Mouse (Mus musculus) liver, embryonic 16.5 days (tissue): ENCODE measurements around the gene Lamb1. TPM values are rescaled to one million over a fixed set of nuclear protein-coding genes. Genes with fewer than 3 reads are reported as not detected.

Experiments used
- ATAC-seq: fragments of 200-750 bp; cut with Nextera tagmentation; 2 replicates; pipeline ENCODE4 v1.8.0; 2017; ENCODE audit warnings: low read depth, mild to moderate bottlenecking, moderate number of reproducible peaks, moderate library complexity
- H3K27ac ChIP-seq: fragments of 300-500 bp; sonication (generic); 2 replicates; pipeline ENCODE4 v1.5.1; 2014; ENCODE audit warnings: mild to moderate bottlenecking, low read length
- H3K27me3 ChIP-seq: fragments of 300-500 bp; sonication (generic); 2 replicates; pipeline ENCODE4 v1.6.1; 2014; ENCODE audit warnings: low read depth, low read length, mixed read lengths; ENCODE audit not compliant: control insufficient read depth, insufficient read depth
- H3K36me3 ChIP-seq: fragments of 300-500 bp; sonication (generic); 2 replicates; pipeline ENCODE4 v1.6.1; 2014; ENCODE audit warnings: mild to moderate bottlenecking; ENCODE audit not compliant: control insufficient read depth, insufficient read depth
- H3K4me1 ChIP-seq: fragments of 300-500 bp; sonication (generic); 2 replicates; pipeline ENCODE4 v1.6.1; 2014; ENCODE audit warnings: low read depth, low read length, mixed read lengths; ENCODE audit not compliant: control insufficient read depth
- H3K4me2 ChIP-seq: fragments of 300-500 bp; sonication (generic); 2 replicates; pipeline ENCODE4 v1.6.1; 2014; ENCODE audit warnings: low read depth, low read length, mixed read lengths
- H3K4me3 ChIP-seq: fragments of 300-500 bp; sonication (generic); 2 replicates; pipeline ENCODE4 v1.5.1; 2014; ENCODE audit warnings: low read depth, mild to moderate bottlenecking, low read length
- H3K9ac ChIP-seq: fragments of 300-500 bp; sonication (generic); 2 replicates; pipeline ENCODE4 v1.6.1; 2014; ENCODE audit warnings: low read depth, low read length
- H3K9me3 ChIP-seq: fragments of 300-500 bp; sonication (generic); replicated peaks from 2 replicates; pipeline ENCODE4 v1.6.1; 2016; ENCODE audit warnings: low read length; ENCODE audit not compliant: control insufficient read depth
- WGBS: fragments of 180-500 bp; shearing (Covaris S2); extraction: QIAGEN DNeasy Blood & Tissue Kit; methylation state at CpG from one replicate; pipeline ENCODE4 v1.1.7; 2014; ENCODE audit not compliant: insufficient replicate concordance; 5-methylcytosine and 5-hydroxymethylcytosine counted together
- polyA plus RNA-seq: library from polyadenylated mRNA; unstranded; fragments of >200 nt; fragmentation: Nextera tagmentation; extraction: Ambion mirVana; gene quantifications from 2 replicates; pipeline ENCODE4 v1.2.1, GENCODE M21; 2015

Gene Lamb1
- polyA plus RNA-seq, 1 experiment from 2014 or later, result 6.0 TPM

GRCm38 (mm10) chr12:31298530-31298929 is 33.5 kb downstream of the Lamb1 start:
- no peak overlapping the region for H3K9ac ChIP-seq
- H3K4me2 ChIP-seq, result no peak overlapping the region
- no peaks in the 10 kb centered on the region for H3K9me3 ChIP-seq
- 65% methylated on average over 8 of the region's 8 CpGs for WGBS
- ATAC-seq, result no peak
- H3K4me3 ChIP-seq, result no peak overlapping the region
- H3K36me3 ChIP-seq, result no peaks in the 10 kb centered on the region
- no peak overlapping the region for H3K27ac ChIP-seq
- H3K27me3 ChIP-seq, result no peaks in the 10 kb centered on the region
- peaks cover 3% of the 10 kb centered on the region for H3K4me1 ChIP-seq

GRCm38 (mm10) chr12:31299126-31299525 is 34.1 kb downstream of the Lamb1 start:
- Histone ChIP-seq H3K27ac (no peak overlapping the region), H3K4me1 (no peaks in the 10 kb centered on the region), H3K27me3 (no peaks in the 10 kb centered on the region), H3K9me3 (no peaks in the 10 kb centered on the region), H3K4me2 (no peak overlapping the region), H3K36me3 (no peaks in the 10 kb centered on the region), H3K9ac (no peak overlapping the region), H3K4me3 (no peak overlapping the region)
- 64% methylated on average over 3 of the region's 3 CpGs for WGBS
- ATAC-seq, result no peak

- Histone ChIP-seq H3K36me3 (no peaks in the 10 kb centered on the region), H3K4me3 (no peak overlapping the region), H3K9ac (no peak overlapping the region)
Measured at GRCm38 (mm10) chr12:31299676-31300197, 34.7 kb downstream of the Lamb1 start.

GRCm38 (mm10) chr12:31300276-31300675 is 35.2 kb downstream of the Lamb1 start:
- Histone ChIP-seq H3K36me3 (no peaks in the 10 kb centered on the region), H3K9me3 (no peaks in the 10 kb centered on the region)
- 73% methylated on average over 9 of the region's 9 CpGs for WGBS

More at GRCm38 (mm10) chr12:31299676-31300197, 34.7 kb downstream of the Lamb1 start:
- Histone ChIP-seq H3K27ac (no peak overlapping the region), H3K27me3 (no peaks in the 10 kb centered on the region), H3K4me1 (no peaks in the 10 kb centered on the region), H3K4me2 (no peak overlapping the region), H3K9me3 (no peaks in the 10 kb centered on the region)
- WGBS, result 64% methylated on average over 14 of the region's 14 CpGs
- ATAC-seq, result no peak

GRCm38 (mm10) chr12:31302266-31302665 is 37.2 kb downstream of the Lamb1 start:
- no peak for ATAC-seq
- WGBS, result 64% methylated on average over 5 of the region's 5 CpGs

More at GRCm38 (mm10) chr12:31300276-31300675, 35.2 kb downstream of the Lamb1 start:
- Histone ChIP-seq H3K9ac (no peak overlapping the region), H3K27me3 (no peaks in the 10 kb centered on the region), H3K4me1 (no peaks in the 10 kb centered on the region), H3K4me2 (no peak overlapping the region), H3K4me3 (no peak overlapping the region), H3K27ac (no peak overlapping the region)
- ATAC-seq, result no peak

GRCm38 (mm10) chr12:31302766-31303511 is 37.9 kb downstream of the Lamb1 start:
- Histone ChIP-seq H3K27ac (no peak overlapping the region), H3K4me1 (no peaks in the 10 kb centered on the region), H3K4me2 (no peak overlapping the region), H3K27me3 (no peaks in the 10 kb centered on the region), H3K9ac (no peak overlapping the region), H3K36me3 (no peaks in the 10 kb centered on the region), H3K4me3 (no peak overlapping the region), H3K9me3 (no peaks in the 10 kb centered on the region)
- no peak for ATAC-seq
- 68% methylated on average over 16 of the region's 16 CpGs for WGBS

More at GRCm38 (mm10) chr12:31302266-31302665, 37.2 kb downstream of the Lamb1 start:
- H3K36me3 ChIP-seq, result no peaks in the 10 kb centered on the region
- H3K4me1 ChIP-seq, result no peaks in the 10 kb centered on the region
- no peak overlapping the region for H3K9ac ChIP-seq
- H3K4me3 ChIP-seq, result no peak overlapping the region
- H3K9me3 ChIP-seq, result no peaks in the 10 kb centered on the region
- no peak overlapping the region for H3K27ac ChIP-seq
- H3K4me2 ChIP-seq, result no peak overlapping the region
- no peaks in the 10 kb centered on the region for H3K27me3 ChIP-seq

GRCm38 (mm10) chr12:31306075-31306675 is 41.1 kb downstream of the Lamb1 start:
- Histone ChIP-seq H3K9me3 (no peaks in the 10 kb centered on the region), H3K9ac (no peak overlapping the region), H3K4me2 (no peak overlapping the region), H3K4me1 (no peaks in the 10 kb centered on the region), H3K27me3 (no peaks in the 10 kb centered on the region), H3K36me3 (no peaks in the 10 kb centered on the region), H3K27ac (no peak overlapping the region), H3K4me3 (no peak overlapping the region)
- ATAC-seq, result no peak
- WGBS, result 53% methylated on average over 5 of the region's 5 CpGs

GRCm38 (mm10) chr12:31307011-31307410 is 42.0 kb downstream of the Lamb1 start:
- H3K9ac ChIP-seq, result no peak overlapping the region
- H3K36me3 ChIP-seq, result no peaks in the 10 kb centered on the region
- H3K27ac ChIP-seq, result no peak overlapping the region
- no peak overlapping the region for H3K4me3 ChIP-seq
- H3K4me2 ChIP-seq, result no peak overlapping the region
- WGBS, result 86% methylated on average over 8 of the region's 8 CpGs
- ATAC-seq, result no peak
- H3K4me1 ChIP-seq, result no peaks in the 10 kb centered on the region
- H3K27me3 ChIP-seq, result no peaks in the 10 kb centered on the region
- H3K9me3 ChIP-seq, result no peaks in the 10 kb centered on the region

GRCm38 (mm10) chr12:31307756-31308155 is 42.7 kb downstream of the Lamb1 start:
- Histone ChIP-seq H3K4me1 (no peaks in the 10 kb centered on the region), H3K9ac (no peak overlapping the region), H3K4me3 (no peak overlapping the region), H3K36me3 (no peaks in the 10 kb centered on the region), H3K27ac (no peak overlapping the region), H3K4me2 (no peak overlapping the region), H3K9me3 (no peaks in the 10 kb centered on the region), H3K27me3 (no peaks in the 10 kb centered on the region)
- no peak for ATAC-seq
- 74% methylated on average over 8 of the region's 8 CpGs for WGBS
